Mouse (Mus musculus): Measurements from ENCODE around the gene Trim40. TPM values are rescaled to one million over a fixed set of nuclear protein-coding genes. Genes with fewer than 3 reads are reported as not detected.
A peak's percentile ranks its signal among the peaks of the same experiment; 100 is the strongest.

The Trim40 gene
- polyA plus RNA-seq, 1 experiment from 2014 or later, result not detected

- 0 out of 2 replicates have a peak, but pooled peaks cover 6% of the 10 kb centered on the region for H3K36me3 ChIP-seq (ENCODE audit: inconsistent target)
- H3K79me2 ChIP-seq (ENCODE audit: inconsistent target), result peaks cover 67% of the 10 kb centered on the region
- 34% methylated on average over 5 of the region's 5 CpGs for WGBS (ENCODE audit: missing documents)
- no peak overlapping the region for H3K4me3 ChIP-seq (ENCODE audit: inconsistent target)
- H3K27ac ChIP-seq, result no peak overlapping the region
Measured at GRCm38 (mm10) chr17:36839001-36839400, 50.9 kb downstream of the Trim40 start.

DNA sequence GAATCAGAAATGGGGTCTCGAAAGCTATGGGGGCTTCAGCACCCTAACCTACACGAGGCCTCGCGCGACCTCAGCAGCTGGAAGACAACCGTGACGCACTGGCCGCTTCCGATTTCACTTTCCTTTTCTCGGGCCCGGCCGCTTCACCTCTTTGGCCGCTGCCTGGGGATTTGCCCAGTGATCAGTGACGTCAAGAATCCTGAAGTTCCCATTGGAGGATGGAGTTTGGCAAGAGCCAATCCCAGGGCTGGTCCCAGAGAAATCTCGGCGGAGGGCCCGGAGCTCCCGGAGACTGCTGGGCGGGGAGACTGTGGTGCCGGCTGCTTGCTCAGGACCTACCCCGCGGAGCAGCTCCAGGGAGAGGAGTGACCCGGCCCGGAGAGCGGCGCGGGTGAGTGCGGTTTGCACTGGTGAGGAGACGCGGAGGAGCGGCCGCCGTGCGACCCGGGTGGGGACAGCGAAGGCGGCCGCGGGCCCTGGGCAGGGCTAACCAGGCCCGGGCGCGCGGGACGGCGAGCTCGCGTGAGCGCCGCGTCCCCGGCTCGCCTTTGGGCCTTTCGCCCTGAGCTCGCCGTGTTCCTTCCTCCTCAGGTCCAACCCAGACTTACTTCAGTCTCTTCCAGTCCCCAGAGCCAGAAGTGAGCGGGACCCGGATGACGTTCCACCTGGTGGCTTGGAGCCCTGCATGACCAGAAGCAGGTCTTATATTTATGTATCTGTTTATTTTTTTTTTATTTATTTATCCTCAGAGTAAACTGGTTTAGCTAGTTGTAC is 52.9 kb downstream of the Trim40 start, which contains the start of gene Trim26:
Gene Trim26, plus strand, starts transcription at position 261 of the 774 bp plus-strand sequence.
- H3K79me2 ChIP-seq (ENCODE audit: inconsistent target), result peaks cover 47% of the 10 kb centered on the region
- WGBS (ENCODE audit: missing documents), result under 1% methylated on average over 58 of the region's 58 CpGs
- H3K27ac ChIP-seq, result peak within 1 kb of the TSS; percentile 65
- H3K36me3 ChIP-seq (ENCODE audit: inconsistent target), result 0 out of 2 replicates have a peak, but pooled peaks cover 6% of the 10 kb centered on the region
- H3K4me3 ChIP-seq (ENCODE audit: inconsistent target), result peak within 1 kb of the TSS; percentile 49

GRCm38 (mm10) chr17:36836427-36836812 is 53.5 kb downstream of the Trim40 start:
- H3K4me3 ChIP-seq (ENCODE audit: inconsistent target), result peak overlapping the region; percentile 49
- 0 out of 2 replicates have a peak, but pooled peaks cover under 1% of the 10 kb centered on the region for H3K36me3 ChIP-seq (ENCODE audit: inconsistent target)
- H3K79me2 ChIP-seq (ENCODE audit: inconsistent target), result peaks cover 41% of the 10 kb centered on the region
- peak overlapping the region; percentile 65 for H3K27ac ChIP-seq
- 5% methylated on average over 3 of the region's 3 CpGs for WGBS (ENCODE audit: missing documents)

DNA sequence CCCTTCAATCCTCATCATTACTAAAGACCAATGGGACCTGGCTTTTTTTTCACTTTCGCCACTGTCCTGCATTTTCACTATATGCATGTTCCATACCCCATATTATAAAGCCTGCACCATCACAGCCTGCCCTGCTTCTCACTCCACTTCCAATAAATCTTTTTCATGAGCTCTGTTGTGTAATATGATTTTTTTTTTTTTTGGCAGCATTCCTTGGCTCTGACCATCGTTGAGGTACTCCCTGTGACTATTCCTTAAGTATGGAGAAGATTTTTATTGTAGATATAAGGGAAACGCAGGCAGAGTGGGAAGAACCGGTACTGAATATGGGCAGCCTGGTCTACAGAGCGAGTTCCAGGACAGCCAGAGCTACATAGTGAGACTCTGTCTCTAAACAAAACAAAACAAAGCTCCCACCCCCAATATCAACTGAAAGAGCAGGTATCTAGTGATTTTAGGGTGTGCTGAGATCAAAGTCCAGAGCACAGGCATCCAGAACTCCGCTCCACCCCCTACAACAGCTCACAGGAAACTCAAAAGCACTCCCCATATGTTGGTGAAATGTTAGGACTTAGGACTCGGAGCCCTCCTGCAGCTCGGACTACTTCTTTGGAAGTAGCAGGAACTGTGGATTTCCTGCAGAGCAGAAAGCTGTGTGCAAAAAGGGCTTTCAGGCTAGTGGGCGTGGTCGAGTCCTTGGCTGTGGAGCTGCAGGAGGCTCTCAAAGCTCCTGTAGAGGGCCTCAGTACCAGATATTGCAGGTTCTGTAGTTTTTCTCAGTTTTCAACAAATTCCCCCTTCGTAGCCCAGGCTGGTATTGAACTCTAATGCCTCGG is 54.1 kb downstream of the Trim40 start:
- Histone ChIP-seq H3K36me3 (ENCODE audit: inconsistent target) (no peaks in the 10 kb centered on the region), H3K79me2 (ENCODE audit: inconsistent target) (peaks cover 35% of the 10 kb centered on the region), H3K27ac (peak overlapping the region; percentile 65; the same call in 1 of the 2 replicates), H3K4me3 (ENCODE audit: inconsistent target) (peak overlapping the region; percentile 49; the same call in 1 of the 2 replicates)
- 43% methylated on average over 12 of the region's 12 CpGs for whole genome bisulfite sequencing (ENCODE audit: missing documents)

GRCm38 (mm10) chr17:36832694-36833093 is 57.2 kb downstream of the Trim40 start:
- H3K27ac ChIP-seq, result no peak overlapping the region
- H3K36me3 ChIP-seq (ENCODE audit: inconsistent target), result no peaks in the 10 kb centered on the region
- H3K4me3 ChIP-seq (ENCODE audit: inconsistent target), result no peak overlapping the region
- WGBS (ENCODE audit: missing documents), result 71% methylated on average over 4 of the region's 4 CpGs
- H3K79me2 ChIP-seq (ENCODE audit: inconsistent target), result peaks cover 4% of the 10 kb centered on the region

Other genes with a start within 250 kb of the Trim40 start
- gene H2-M9, start 247.5 kb downstream of the Trim40 start, polyA plus RNA-seq (2018), result not detected in 3 replicates
- not detected in 3 replicates for gene H2-M1, start 217.9 kb downstream of the Trim40 start, polyA plus RNA-seq (2018)
- gene H2-M10.5, start 117.2 kb downstream of the Trim40 start, polyA plus RNA-seq (2018), result not detected in 3 replicates
- gene H2-M10.6, start 78.0 kb downstream of the Trim40 start, polyA plus RNA-seq (2018), result not detected in 3 replicates
- 38.3 to 72.2 TPM (median 56.6 TPM) in 3 replicates for gene Trim26, start 53.0 kb downstream of the Trim40 start, polyA plus RNA-seq (2018)
- gene Trim15, start 22.9 kb downstream of the Trim40 start, polyA plus RNA-seq (2018), result not detected in 3 replicates
- gene Trim10, start 20.5 kb downstream of the Trim40 start, polyA plus RNA-seq (2018), result not detected in 3 replicates
- not detected in 3 replicates for gene Trim31, start 8.0 kb upstream of the Trim40 start, polyA plus RNA-seq (2018)
- not detected in 3 replicates for gene Rnf39, start 52.8 kb upstream of the Trim40 start, polyA plus RNA-seq (2018)
- 42.9 to 61.6 TPM (median 57.7 TPM) in 3 replicates for gene Ppp1r11, start 61.6 kb upstream of the Trim40 start, polyA plus RNA-seq (2018)
- 17.7 to 36.4 TPM (median 32.4 TPM) in 3 replicates for gene Znrd1, start 68.4 kb upstream of the Trim40 start, polyA plus RNA-seq (2018)
- gene Znrd1as, start 68.5 kb upstream of the Trim40 start, polyA plus RNA-seq (2018), result 5.5 to 12.4 TPM (median 5.9 TPM) in 3 replicates
- gene 2410137M14Rik, start 91.1 kb upstream of the Trim40 start, polyA plus RNA-seq (2018), result not detected in 3 replicates
- gene H2-M5, start 99.4 kb upstream of the Trim40 start, polyA plus RNA-seq (2018), result not detected in 3 replicates
- not detected in 3 replicates for gene Zfp57, start 111.0 kb upstream of the Trim40 start, polyA plus RNA-seq (2018)
- gene Mog, start 133.3 kb upstream of the Trim40 start, polyA plus RNA-seq (2018), result not detected in 3 replicates
- gene Gabbr1, start 155.8 kb upstream of the Trim40 start, polyA plus RNA-seq (2018), result 0.44 to 0.87 TPM (median 0.59 TPM) in 3 replicates
- gene Olfr90, start 198.4 kb upstream of the Trim40 start, polyA plus RNA-seq (2018), result not detected in 3 replicates
- gene Olfr91, start 208.2 kb upstream of the Trim40 start, polyA plus RNA-seq (2018), result not detected in 3 replicates
- not detected in 3 replicates for gene Olfr92, start 230.0 kb upstream of the Trim40 start, polyA plus RNA-seq (2018)

All from macrophage (primary cell).